Mouse (Mus musculus): ENCODE measurements around the gene Nod1. TPM values are rescaled to one million over a fixed set of nuclear protein-coding genes. Genes with fewer than 3 reads are reported as not detected.

The Nod1 gene
- polyA plus RNA-seq, 1 experiment from 2014 or later = 2.7 TPM

DNA sequence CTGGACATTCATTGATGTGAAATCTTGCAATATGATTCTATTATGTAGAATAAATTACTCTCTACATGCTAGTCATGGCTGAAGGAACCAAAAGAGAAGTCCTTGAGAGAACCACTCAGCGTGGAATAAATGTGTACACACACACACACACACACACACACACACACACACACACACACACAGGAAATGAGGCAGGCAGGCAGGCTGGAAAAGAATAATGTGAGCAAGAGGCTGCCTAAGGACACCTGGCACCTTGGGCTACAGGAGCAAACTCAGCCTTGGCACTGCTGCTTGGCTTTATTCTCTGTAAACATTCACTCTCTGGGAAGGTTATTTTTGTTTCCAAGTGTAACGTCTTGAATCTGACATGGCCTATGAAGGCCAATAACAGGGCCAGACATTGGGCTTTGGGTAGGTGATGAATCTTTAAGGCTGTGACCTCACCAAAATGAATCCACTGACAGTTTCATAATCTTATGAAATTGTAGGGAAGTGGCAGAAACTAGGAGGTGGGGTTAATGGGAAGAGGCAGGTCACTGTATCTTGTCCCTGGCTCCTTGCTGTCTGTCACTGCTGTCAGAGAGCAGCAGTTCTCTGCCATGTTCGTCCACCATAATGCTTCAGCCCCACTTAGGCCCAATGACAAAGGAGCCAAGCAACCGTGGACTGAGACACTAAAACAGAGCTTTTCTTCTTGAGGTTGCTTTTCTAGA is 26.0 kb downstream of the Nod1 start:
- H3K27ac ChIP-seq = no peak overlapping the region
- 81% methylated on average over 4 of the region's 4 CpGs for WGBS
- H3K9me3 ChIP-seq = no peaks in the 10 kb centered on the region
- peaks cover 18% of the 10 kb centered on the region for H3K4me1 ChIP-seq (replicated peaks)
- no peaks in the 10 kb centered on the region for H3K36me3 ChIP-seq
- H3K27me3 ChIP-seq (ENCODE audit: insufficient read depth, poor library complexity, severe bottlenecking) = peaks cover 36% of the 10 kb centered on the region
- no peak for DNase-seq (ENCODE audit: low spot score)
- no peak overlapping the region for H3K4me3 ChIP-seq

GRCm38 (mm10) chr6:54944551-54944950 is 27.9 kb downstream of the Nod1 start:
- 77% methylated on average over 16 of the region's 16 CpGs for WGBS
- Histone ChIP-seq H3K4me3 (no peak overlapping the region), H3K4me1 (replicated peaks) (peaks cover 28% of the 10 kb centered on the region), H3K27me3 (ENCODE audit: insufficient read depth, poor library complexity, severe bottlenecking) (peaks cover 36% of the 10 kb centered on the region), H3K9me3 (no peaks in the 10 kb centered on the region), H3K27ac (0 out of 2 replicates have a peak overlapping the region, but pooled peaks have one; percentile 4), H3K36me3 (no peaks in the 10 kb centered on the region)
- peak; percentile 9 for DNase-seq (ENCODE audit: low spot score)

DNA sequence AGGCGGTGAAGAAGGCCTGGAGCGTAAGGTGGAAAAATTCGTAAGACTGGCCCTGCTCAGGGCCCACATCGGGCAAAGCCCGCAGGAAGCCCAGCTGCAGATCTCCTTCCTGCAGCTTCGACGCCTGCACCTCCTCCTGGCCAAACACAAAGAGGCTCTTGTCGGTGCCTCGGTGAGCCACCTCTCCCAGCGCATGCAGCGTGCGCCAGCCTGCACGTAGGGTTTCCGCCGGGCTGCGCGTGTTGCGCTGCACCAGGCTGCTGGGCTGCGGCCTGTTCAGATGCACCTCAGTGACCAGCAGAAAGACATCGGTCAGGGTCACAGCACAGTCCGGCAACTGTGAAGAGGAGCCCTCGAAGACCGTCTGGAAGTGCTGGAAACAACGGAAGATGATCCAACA is 28.7 kb downstream of the Nod1 start:
- peaks cover 36% of the 10 kb centered on the region for H3K27me3 ChIP-seq (ENCODE audit: insufficient read depth, poor library complexity, severe bottlenecking)
- peaks cover 28% of the 10 kb centered on the region for H3K4me1 ChIP-seq (replicated peaks)
- H3K4me3 ChIP-seq = no peak overlapping the region; the same call in 1 of the 2 replicates
- H3K9me3 ChIP-seq = no peaks in the 10 kb centered on the region
- DNase-seq (ENCODE audit: low spot score) = peak; percentile 15
- 49% methylated on average over 24 of the region's 24 CpGs for WGBS
- 0 out of 2 replicates have a peak overlapping the region, but pooled peaks have one; percentile 5 for H3K27ac ChIP-seq
- H3K36me3 ChIP-seq = no peaks in the 10 kb centered on the region

DNA sequence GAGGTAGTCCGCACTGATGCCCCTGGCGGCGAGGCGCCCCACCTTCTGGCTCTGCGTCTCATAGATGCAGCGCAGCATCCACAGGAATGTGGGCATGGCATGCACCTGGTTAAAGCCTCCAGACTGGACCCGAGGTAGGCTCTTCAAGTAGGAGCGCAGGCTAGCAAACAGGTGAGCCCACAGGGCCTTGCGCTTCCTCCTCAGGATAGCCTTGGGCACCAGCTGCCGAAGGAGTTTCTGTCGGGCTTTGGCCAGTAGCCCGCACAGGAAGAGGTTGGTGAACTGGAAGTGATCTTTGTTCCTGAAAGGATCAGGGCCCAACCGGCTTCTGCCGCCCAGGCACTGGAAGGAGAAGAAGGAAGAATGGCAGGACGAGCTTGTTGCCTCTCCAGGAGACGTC is 29.1 kb downstream of the Nod1 start:
- DNase-seq (ENCODE audit: low spot score) = no peak
- H3K27me3 ChIP-seq (ENCODE audit: insufficient read depth, poor library complexity, severe bottlenecking) = peaks cover 36% of the 10 kb centered on the region

GRCm38 (mm10) chr6:54941149-54941548 is 31.3 kb downstream of the Nod1 start:
- no peak overlapping the region for H3K4me3 ChIP-seq
- H3K9me3 ChIP-seq = no peaks in the 10 kb centered on the region
- 94% methylated on average over 6 of the region's 6 CpGs for WGBS
- peaks cover 28% of the 10 kb centered on the region for H3K4me1 ChIP-seq (replicated peaks)
- H3K36me3 ChIP-seq = no peaks in the 10 kb centered on the region
- peaks cover 36% of the 10 kb centered on the region for H3K27me3 ChIP-seq (ENCODE audit: insufficient read depth, poor library complexity, severe bottlenecking)
- no peak for DNase-seq (ENCODE audit: low spot score)
- H3K27ac ChIP-seq = no peak overlapping the region

More for the DNA sequence above, 29.1 kb downstream of the Nod1 start:
- Histone ChIP-seq H3K9me3 (no peaks in the 10 kb centered on the region), H3K4me3 (no peak overlapping the region), H3K4me1 (replicated peaks) (peaks cover 28% of the 10 kb centered on the region), H3K27ac (no peak overlapping the region), H3K36me3 (no peaks in the 10 kb centered on the region)
- 79% methylated on average over 16 of the region's 16 CpGs for WGBS

GRCm38 (mm10) chr6:54940126-54940525 is 32.3 kb downstream of the Nod1 start:
- H3K4me1 ChIP-seq (replicated peaks) = peaks cover 28% of the 10 kb centered on the region
- WGBS = 88% methylated on average over 7 of the region's 7 CpGs
- H3K9me3 ChIP-seq = no peaks in the 10 kb centered on the region
- H3K27me3 ChIP-seq (ENCODE audit: insufficient read depth, poor library complexity, severe bottlenecking) = peaks cover 33% of the 10 kb centered on the region
- H3K36me3 ChIP-seq = no peaks in the 10 kb centered on the region
- H3K4me3 ChIP-seq = no peak overlapping the region
- DNase-seq (ENCODE audit: low spot score) = no peak
- no peak overlapping the region for H3K27ac ChIP-seq

DNA sequence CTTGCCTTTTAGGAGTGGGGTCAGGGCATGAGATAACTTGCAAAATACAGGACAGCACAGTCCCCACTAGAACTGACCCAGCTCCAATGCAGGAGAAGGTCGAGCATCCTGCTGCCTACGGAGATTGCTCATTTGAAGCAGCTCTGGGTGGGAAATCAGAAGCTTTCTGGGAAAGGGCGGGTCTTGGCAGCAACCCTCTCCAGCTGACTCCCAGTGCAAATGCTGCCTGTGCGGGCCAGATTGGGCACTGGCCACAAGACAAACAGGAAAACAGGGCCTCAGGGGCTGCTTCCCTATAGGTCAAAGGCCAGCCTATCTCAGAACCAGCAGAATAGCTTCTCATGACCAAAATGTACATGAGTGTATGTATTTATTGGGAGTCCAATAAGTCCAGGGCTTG is 32.8 kb downstream of the Nod1 start:
- Histone ChIP-seq H3K9me3 (no peaks in the 10 kb centered on the region), H3K36me3 (no peaks in the 10 kb centered on the region), H3K27me3 (ENCODE audit: insufficient read depth, poor library complexity, severe bottlenecking) (peaks cover 28% of the 10 kb centered on the region), H3K27ac (no peak overlapping the region), H3K4me3 (no peak overlapping the region), H3K4me1 (replicated peaks) (peaks cover 25% of the 10 kb centered on the region)
- DNase-seq (ENCODE audit: low spot score) = no peak
- 70% methylated on average over 4 of the region's 4 CpGs for WGBS

- Histone ChIP-seq H3K27ac (no peak overlapping the region), H3K36me3 (no peaks in the 10 kb centered on the region), H3K9me3 (no peaks in the 10 kb centered on the region), H3K4me3 (no peak overlapping the region), H3K4me1 (replicated peaks) (peaks cover 9% of the 10 kb centered on the region), H3K27me3 (ENCODE audit: insufficient read depth, poor library complexity, severe bottlenecking) (no peaks in the 10 kb centered on the region)
- 75% methylated on average over 2 of the region's 2 CpGs for WGBS
- DNase-seq (ENCODE audit: low spot score) = no peak
These were observed 35.9 kb downstream of the Nod1 start for GRCm38 (mm10) chr6:54936496-54936895.

- Histone ChIP-seq H3K36me3 (no peaks in the 10 kb centered on the region), H3K9me3 (no peaks in the 10 kb centered on the region), H3K4me3 (no peak overlapping the region), H3K4me1 (replicated peaks) (0 out of 2 replicates have a peak, but pooled peaks cover 4% of the 10 kb centered on the region), H3K27ac (no peak overlapping the region), H3K27me3 (ENCODE audit: insufficient read depth, poor library complexity, severe bottlenecking) (no peaks in the 10 kb centered on the region)
- 77% methylated on average over 5 of the region's 5 CpGs for WGBS
- DNase-seq (ENCODE audit: low spot score) = no peak
These were observed 37.5 kb downstream of the Nod1 start for GRCm38 (mm10) chr6:54934930-54935329.

GRCm38 (mm10) chr6:54934313-54934712 is 38.1 kb downstream of the Nod1 start:
- H3K27ac ChIP-seq = no peak overlapping the region
- H3K27me3 ChIP-seq (ENCODE audit: insufficient read depth, poor library complexity, severe bottlenecking) = no peaks in the 10 kb centered on the region
- DNase-seq (ENCODE audit: low spot score) = no peak
- H3K9me3 ChIP-seq = no peaks in the 10 kb centered on the region
- no peak overlapping the region for H3K4me3 ChIP-seq
- H3K4me1 ChIP-seq (replicated peaks) = no peaks in the 10 kb centered on the region
- no peaks in the 10 kb centered on the region for H3K36me3 ChIP-seq
- WGBS = 84% methylated on average over 8 of the region's 8 CpGs

DNA sequence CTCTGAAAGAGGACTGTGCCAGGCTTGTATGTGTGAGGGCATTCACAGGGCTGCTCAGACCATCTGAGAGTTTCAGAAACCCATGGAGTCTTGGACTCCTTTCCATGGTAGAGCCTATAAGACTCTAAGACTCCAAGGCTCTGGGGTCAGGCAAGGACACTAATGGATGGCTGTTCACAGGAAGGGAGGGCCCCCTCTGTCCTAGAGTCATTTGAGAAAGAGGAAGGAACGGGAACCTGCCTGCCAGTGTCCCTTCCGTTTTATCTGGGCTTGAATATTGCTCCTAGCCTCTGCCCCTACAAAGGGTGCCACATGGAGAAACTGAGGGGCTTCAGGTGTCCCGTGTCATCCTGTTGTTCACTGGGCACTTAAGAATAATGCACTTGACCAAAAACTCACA is 38.5 kb downstream of the Nod1 start:
- DNase-seq (ENCODE audit: low spot score) = no peak
- H3K27me3 ChIP-seq (ENCODE audit: insufficient read depth, poor library complexity, severe bottlenecking) = no peaks in the 10 kb centered on the region
- H3K4me1 ChIP-seq (replicated peaks) = no peaks in the 10 kb centered on the region
- no peak overlapping the region for H3K27ac ChIP-seq
- H3K9me3 ChIP-seq = no peaks in the 10 kb centered on the region
- 83% methylated on average over 3 of the region's 3 CpGs for WGBS
- H3K4me3 ChIP-seq = no peak overlapping the region
- no peaks in the 10 kb centered on the region for H3K36me3 ChIP-seq

GRCm38 (mm10) chr6:54933216-54933615 is 39.2 kb downstream of the Nod1 start:
- no peaks in the 10 kb centered on the region for H3K9me3 ChIP-seq
- no peaks in the 10 kb centered on the region for H3K4me1 ChIP-seq (replicated peaks)
- 77% methylated on average over 5 of the region's 5 CpGs for WGBS
- DNase-seq (ENCODE audit: low spot score) = no peak
- H3K27me3 ChIP-seq (ENCODE audit: insufficient read depth, poor library complexity, severe bottlenecking) = no peaks in the 10 kb centered on the region
- no peaks in the 10 kb centered on the region for H3K36me3 ChIP-seq
- no peak overlapping the region for H3K27ac ChIP-seq
- H3K4me3 ChIP-seq = no peak overlapping the region

DNA sequence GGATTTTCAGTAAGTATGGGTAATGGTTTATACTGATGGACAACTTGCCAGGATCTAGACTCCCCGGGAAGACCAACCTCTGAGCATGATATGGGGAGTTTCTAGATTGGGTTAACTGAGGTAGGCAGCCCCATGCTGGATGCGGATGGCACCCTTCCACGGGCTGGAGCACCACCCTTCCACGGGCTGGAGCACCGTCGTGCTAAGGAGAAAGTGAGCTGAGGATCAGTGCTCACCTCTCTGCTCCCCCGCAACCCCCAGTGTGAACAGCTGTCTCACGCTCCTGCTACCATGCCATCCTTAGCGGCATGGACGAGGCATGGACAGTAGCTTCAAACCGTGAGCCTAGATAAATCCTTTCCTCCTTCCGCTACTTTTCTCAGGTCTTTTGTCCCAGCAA is 39.9 kb downstream of the Nod1 start:
- H3K9me3 ChIP-seq = no peaks in the 10 kb centered on the region
- H3K27me3 ChIP-seq (ENCODE audit: insufficient read depth, poor library complexity, severe bottlenecking) = no peaks in the 10 kb centered on the region
- H3K27ac ChIP-seq = no peak overlapping the region
- H3K36me3 ChIP-seq = no peaks in the 10 kb centered on the region
- DNase-seq (ENCODE audit: low spot score) = no peak
- H3K4me3 ChIP-seq = no peak overlapping the region
- no peaks in the 10 kb centered on the region for H3K4me1 ChIP-seq (replicated peaks)
- 91% methylated on average over 12 of the region's 12 CpGs for WGBS

GRCm38 (mm10) chr6:54931641-54932040 is 40.8 kb downstream of the Nod1 start:
- H3K4me1 ChIP-seq (replicated peaks) = no peaks in the 10 kb centered on the region
- no peak overlapping the region for H3K27ac ChIP-seq
- H3K9me3 ChIP-seq = no peaks in the 10 kb centered on the region
- WGBS = 96% methylated on average over 4 of the region's 4 CpGs
- H3K27me3 ChIP-seq (ENCODE audit: insufficient read depth, poor library complexity, severe bottlenecking) = no peaks in the 10 kb centered on the region
- H3K36me3 ChIP-seq = no peaks in the 10 kb centered on the region
- H3K4me3 ChIP-seq = no peak overlapping the region
- DNase-seq (ENCODE audit: low spot score) = no peak

All from hindbrain, embryonic 10.5 days (tissue).